Mouse (Mus musculus) urinary bladder, adult 18-20 months (tissue): Measurements from ENCODE around the gene Tat.

ENCODE experiments used
- DNase-seq, 2 experiments: peaks; one replicate each; pipeline ENCODE4 v3.0.0; 2022; ENCODE audit warnings: low spot score in 2 of 2, mixed read lengths in 2 of 2

The Tat gene

DNA sequence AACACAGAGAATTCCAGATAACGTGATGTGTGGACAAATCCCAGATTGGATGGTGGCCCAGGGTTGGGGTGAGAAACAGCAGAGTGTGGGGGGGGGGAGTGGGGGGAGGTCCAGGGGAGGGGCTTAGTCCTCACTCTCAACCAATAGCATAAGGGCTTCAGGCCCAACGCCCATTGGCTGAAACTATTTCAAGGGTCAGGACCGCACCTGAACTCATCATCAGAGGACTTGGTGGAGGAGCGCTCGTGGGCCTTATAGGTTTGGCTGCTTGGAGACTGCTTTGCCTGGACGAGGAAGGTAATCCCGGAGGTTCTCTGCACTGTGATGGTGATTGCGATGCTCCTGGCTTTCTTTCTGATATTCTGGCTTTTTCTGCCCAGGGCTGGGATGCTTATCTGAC lies at the start of gene Tat:
Gene Tat (plus strand): TSS at position 214 of the 400 bp plus-strand sequence.
- no peak for DNase-seq

DNA sequence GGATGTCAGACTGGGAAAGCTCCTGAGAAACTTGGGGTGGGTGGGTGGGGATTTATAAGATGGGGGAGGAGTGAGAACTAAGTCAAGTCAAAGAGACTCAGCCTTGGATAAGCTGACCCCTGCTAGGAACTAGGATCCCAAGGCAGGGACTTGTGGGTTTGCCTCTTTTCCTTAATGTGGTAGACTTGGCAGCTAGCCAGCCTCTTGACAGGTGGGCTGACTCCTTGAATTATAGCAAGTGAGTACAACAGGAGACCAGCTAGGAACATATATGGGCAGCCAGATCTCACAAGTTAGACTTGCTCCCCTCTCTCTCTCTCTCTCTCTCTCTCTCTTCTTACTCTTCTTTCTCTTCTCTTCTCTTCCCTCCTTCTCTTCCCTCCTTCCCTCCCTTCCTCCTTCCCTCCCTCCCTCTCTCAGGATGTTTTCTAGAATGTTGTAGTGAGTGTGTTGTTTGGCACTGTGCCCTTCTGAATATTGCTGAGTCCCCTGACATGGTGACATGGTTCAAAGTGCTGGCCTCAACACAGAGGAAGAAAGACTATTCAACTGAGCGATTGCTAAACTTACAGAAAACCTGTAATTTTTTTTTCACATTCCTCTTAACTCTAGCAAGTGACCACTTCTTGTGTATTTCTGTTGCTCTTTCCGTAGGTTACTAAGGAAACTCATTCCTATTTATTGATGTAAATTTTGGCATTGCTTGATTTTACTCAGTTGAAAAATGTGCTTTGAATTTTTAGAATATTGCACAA lies 48.5 kb upstream of the Tat start:
- no peak for DNase-seq

DNA sequence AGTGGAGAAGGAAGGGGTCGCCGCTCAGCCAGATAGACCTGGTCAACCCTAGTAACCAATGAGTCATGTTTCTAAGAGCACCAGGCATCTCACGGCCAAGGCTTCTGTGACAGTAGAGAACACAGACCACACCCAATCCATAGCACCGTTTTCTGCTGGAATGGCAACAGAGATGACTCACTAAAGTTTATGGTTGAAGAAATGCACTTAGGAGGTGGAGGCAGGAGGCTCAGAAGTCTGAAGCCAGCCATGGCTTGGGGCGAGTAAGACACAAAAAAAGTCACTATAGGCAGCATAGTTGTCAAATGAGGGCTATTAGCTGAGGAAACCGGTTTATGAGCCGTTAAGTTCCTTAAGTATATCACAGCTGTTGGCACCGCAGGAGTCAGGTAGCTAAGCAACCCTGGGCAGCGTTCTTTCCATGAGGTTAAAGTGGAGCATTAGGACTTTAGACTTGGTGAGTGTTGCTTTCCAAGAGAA lies 45.0 kb upstream of the Tat start:
- no peak for DNase-seq

DNA sequence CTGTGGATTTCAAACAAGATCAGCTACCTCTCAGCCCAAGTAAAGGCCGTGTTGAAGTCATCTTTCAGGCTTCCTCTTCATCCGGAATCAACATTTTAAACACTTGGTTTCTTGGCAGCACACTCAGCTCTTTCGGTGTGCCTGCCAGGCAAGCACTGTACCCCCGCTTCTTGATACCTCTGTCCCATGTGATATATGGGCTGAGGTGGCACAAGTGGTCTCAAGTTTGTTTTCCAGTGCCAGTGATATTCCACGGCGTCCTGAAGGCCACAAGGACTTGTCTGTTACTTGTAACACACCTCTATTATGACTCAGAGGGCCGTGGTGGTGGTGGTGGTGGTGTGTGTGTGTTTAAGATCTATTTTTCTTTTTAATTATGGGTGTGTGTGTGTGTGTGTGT lies 44.5 kb upstream of the Tat start:
- DNase-seq, result no peak

DNA sequence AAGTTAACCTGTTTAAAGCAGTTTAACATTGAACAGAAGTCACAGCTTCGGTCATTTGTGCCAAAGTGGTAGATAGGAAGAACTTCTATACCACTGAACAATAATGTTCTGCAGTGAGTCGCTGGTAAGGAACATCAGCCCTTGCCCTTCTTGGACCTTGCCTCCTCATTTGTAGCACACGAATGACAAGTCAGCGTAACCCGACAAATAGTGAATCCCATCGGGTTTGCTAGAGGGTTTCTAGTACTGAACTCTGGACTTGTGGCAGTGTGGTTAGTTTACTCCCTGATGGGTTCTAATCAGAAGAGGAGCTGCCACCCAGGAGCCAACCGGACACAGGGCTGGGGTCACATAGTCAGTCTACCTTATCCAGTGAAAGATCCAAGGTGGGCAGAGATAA lies 44.0 kb upstream of the Tat start:
- DNase-seq, result no peak

DNA sequence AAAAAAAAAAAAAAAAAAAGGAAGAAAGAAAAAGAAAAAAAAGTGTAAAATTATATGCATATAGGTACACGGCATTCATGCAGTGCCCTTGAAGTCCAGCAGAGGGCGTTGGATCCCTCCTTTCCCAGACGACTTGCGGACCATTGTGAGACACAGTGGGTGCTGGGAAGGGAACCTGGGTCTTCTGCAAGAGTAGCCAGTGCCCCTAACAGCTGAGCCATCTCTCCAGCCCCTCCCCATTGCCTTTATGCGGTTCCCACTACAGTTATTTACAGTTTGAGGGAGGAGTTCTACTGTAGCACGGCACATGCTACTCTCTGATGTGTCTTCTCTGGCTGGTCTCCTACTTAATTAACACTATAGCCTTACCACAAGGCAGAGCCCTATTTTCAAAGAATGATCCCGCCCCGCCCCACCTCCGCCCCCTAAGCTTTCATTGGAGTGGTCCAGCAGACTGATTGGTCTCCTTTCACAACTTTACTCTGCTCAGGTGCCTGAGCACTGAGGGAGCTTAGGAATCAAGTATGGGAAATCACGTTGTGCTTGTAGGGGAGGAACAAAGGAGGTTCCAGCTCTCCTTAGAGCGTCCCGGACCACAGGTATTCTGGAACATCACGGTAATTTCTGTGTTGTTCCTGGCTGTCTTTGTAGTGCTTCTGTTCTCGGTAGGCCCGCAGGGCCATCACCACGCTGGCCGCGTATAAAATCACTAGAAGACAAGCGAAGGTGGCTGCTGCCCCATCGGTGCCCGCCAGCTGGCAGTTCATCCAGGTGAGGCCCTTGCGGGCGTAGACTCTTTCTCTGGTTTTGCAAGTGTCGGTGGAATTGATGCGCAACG lies 42.6 kb upstream of the Tat start:
- DNase-seq, result no peak

DNA sequence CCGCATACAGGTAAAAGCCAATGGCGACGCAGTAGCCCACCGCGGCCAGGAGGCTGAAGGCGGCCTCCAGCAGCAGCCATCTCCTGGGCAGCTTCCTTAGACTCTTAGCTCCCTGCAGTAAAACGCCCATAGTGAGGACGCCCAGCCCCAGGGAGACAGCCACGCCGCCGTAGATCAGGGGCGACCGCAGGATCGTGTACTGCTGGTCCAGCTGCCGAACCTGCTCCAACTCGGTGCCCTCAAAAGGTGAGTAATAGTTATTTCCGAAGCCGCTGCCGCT lies 42.0 kb upstream of the Tat start:
- no peak for DNase-seq

DNA sequence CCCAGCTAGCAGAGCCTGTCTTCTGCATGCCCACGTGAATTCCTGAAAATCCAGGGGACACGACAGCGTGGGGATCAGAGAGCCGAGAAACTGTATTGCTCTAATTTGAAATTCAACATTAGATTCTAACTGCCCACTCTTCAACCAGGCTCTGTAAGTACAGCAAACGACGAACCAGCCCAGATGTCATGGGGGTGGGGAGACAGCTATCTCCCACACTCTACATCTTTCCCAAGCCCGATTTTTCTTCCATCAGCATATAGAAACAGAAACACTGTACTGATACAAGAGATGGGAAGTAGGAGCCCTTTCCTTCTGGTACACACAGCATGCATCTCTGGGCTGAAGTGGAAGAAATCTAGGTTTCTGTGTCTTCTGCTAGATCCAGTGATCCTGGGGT lies 38.1 kb upstream of the Tat start:
- DNase-seq, result no peak

DNA sequence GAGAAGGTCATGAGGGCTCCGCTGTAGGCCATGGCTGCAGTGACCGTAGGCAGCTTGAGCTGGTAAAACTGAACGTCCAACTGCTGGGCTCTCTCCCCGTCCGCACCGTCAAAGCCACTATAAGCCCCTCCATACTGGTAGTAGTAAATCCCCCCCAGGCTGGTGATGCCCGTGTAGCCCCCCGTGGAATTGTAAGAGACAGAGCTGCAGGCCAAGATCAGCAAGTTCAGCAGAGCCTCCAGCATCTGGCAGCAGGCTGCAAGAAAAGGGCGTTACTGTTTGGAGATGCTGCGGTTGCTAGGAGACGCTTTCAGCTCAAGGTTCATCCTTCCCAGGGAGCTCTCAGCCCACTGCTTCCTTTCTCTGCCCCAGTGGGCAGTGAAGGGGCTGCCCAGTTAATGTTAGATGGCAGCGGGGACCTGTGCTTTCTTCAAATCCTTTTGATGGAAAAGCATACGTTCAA lies 35.7 kb upstream of the Tat start:
- DNase-seq, result no peak

DNA sequence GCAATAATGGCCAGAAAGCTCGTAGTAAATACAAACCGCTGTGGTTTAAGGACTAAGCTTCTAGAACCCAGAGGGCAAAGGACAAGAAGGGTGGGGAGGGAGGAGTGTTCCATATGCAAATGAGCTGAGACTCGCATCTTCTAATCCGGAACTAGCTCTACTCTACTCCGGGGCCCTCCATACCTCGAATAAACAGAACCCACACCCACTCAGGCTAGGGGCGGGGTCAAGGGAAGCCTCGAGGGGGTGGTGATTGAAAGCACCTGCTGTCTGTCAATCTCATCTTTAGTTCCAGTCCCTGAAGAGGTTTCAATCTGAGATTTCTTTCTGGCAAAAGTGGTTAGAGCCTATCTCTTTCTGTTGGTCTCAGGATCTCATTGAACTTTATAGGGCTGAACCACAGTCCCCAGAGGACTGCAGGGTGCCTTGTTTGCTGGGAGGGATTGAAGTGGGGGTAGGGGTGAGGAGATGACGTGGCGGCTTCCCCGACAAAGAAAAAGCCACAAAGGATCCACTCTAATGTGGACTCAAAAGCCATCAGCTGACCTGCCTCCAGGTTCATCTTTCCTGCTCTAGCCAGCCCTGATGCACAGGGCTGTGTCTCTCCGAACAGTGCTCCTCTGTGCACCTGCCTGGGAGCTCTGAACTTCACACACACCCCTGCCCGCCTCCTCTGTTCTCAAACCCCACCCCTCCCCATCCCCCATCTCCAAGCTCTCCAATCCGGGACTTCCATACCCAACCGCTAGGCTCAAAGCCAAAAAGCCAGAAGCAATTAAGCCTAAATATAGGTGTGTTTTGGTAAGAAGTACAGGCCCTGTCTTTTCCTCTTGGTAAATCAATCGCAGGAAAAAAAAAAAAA lies 32.8 kb upstream of the Tat start:
- DNase-seq, result no peak

DNA sequence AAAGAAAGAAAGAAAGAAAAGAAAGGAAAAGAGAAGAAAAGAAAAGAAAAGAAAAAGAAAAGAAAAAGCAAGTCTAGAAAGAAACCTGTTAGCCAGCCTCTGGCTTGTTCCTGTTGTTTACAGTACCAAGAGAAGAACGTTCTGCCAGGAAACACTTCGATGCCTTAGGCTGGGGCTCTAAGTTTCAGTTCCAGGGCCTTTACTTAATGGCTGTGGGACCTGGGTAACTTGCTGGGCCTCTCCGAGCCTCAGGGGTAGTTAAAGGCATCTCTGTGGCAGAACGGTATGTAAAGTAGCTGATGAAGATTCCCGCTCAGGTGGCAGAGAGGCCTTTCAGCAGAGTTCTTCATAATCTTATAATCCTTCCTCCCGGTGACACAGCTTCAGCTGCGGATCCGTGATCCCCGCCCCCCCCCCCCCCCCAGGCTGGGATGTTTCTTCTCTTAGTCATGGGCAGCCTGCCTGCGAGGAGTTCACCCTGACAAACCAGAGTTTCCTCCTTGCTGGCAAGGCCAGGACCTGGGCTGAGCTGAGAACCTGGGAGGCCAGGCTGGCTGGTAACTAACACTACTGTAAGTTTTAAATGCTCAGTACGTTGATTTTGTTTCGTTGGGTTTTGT lies 32.1 kb upstream of the Tat start:
- peak; percentile 37 to 62 for DNase-seq

DNA sequence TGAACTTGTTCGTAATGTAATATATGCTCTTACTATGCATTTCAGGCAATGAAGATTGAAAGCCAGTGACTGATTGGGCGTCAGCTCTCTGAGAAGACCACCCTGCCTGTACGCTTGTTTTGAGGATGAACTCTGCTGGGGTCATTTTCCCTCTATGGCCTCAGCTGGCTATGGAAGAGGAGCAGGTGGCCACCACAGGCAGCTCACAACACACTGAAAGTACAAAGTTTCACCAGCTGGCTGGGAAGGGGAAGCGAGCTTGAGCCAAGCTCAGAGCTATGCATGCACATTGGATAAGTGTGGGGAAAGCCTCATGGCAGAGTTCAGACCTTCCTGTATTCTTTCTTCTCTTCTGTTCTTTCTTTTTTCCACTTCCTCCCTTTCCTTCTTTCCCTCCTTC lies 31.1 kb upstream of the Tat start:
- DNase-seq, result no peak

DNA sequence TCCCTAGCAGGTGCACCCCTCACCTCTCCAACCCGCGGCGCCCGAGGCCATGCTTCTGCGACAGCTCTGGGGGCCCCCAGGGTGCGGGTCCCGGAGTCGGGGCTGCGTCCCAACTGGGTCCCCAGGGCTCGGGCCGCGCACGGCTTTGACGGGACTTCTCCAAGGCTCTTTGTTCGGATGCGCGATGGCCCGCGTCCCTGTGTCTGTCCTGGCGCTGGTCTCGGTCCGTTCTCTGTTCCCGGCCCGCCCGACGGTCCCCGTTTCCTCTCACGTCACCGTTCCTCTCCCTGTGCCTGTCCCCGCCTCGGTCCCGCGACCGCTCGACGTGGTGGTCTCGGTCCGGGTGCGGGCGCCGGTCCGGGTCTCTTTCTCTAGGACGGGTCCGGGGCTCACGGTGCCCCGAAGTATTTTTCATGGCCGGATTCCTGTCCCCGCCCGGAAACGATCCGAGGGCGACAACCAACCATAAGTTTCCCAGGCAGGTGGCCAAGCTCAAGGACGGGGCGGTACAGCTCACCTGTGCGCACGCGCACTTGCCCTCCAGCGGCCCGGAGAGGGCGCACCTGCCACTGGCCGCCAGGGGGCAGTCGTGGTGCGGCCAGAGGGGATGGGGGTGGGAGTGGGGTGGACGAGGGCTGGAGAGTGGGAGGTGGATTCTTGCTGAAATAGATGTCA lies 28.4 kb upstream of the Tat start, which contains the start of gene Marveld3:
Gene Marveld3 (minus strand): TSS at position 511 of the 675 bp plus-strand sequence.
- peak; percentile 66 to 71 for DNase-seq

DNA sequence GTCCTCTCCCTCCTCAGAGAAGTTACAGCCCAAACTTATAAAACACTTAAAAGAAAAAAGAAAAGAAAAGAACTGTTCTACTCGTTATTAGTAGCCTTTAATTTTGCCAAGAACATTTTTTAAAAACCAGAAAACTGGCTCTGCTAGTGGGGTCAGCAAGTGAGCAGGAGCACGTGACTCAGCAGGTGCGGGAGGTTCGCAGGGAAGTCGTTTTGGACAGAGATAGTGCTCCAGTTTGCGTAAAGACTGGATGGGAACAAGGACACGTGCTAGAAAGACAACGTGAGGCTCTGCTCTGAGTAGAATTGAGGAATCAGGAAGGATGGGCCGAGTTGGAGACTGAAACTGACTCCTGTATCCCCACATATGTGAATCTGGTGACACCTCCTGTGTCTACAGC lies 27.3 kb upstream of the Tat start:
- DNase-seq, result no peak

DNA sequence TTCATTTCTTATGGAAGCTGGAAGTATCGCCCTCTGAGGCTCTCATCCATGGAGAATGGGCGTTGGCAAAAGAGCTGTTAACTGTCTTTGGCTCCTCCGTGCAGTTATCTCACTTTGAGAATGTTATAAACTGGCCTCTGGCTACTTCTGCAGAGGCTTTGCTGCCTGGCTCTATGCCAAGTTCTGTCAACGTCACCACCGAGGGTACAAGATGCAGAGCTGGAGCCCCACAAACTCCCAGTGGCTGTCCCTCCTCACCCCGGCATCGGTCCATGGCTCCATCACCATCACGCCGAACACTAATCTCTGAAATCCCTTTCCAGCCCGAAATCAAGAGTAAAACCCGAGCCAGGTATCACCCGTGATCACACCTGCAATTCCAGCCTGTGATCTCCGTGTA lies 26.8 kb upstream of the Tat start:
- no peak for DNase-seq

DNA sequence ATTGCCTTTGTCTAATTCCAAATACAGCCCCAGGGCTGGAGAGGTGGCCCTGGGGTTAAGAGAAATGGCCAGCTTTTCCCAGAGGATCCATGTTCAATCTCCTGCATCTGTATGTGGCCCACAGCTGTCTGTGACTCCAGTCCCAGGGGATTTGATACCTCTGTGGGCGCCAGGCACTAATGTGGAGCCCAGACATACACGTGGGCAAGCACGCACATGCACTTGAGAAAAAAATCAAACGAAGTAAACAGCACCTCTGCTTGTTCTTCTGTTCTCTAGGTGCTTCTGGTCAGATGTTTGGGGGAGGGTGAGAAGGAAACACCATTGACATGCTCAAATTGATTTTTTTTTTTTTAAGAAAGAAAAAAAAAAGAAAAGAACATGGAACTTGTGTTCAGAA lies 26.1 kb upstream of the Tat start:
- no peak for DNase-seq

DNA sequence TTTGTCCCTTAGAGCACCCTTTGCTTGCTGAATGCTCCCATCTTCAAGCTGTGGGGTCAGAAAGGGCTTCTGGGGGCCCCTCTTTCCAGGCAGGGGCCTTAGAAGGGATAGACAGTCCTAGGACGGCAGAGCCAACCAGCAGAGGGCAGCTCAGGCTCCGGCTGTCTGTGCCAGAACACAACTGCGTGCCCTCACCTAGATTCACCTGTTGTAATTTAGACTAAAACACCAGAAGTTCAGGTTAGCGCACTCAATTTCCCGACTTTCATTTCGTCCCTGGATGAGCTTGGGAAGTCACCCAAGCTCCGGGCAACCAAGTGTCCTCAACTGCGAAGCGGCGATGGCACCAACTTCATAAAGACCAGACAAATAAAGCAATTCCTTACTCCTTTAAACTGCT lies 21.4 kb upstream of the Tat start:
- DNase-seq, result no peak

DNA sequence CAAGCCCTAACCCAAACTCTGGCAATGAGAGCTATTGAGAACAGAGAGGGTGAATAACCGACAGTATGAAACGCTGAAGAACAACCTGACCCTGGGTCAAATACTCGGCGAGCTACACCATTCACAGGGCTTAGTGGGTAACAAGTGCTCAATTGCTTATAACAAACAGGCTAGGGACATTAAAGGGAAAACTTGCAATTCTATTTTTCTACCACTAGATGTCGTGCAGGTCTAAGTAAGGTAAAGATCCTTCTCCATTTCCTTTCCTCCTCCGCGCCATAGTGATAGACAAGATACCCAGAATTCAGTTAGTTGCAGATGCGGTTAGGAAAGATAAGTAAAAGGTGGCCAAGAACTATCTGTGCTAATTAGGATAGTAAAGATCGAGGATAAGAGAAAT lies 19.9 kb upstream of the Tat start:
- no peak for DNase-seq

DNA sequence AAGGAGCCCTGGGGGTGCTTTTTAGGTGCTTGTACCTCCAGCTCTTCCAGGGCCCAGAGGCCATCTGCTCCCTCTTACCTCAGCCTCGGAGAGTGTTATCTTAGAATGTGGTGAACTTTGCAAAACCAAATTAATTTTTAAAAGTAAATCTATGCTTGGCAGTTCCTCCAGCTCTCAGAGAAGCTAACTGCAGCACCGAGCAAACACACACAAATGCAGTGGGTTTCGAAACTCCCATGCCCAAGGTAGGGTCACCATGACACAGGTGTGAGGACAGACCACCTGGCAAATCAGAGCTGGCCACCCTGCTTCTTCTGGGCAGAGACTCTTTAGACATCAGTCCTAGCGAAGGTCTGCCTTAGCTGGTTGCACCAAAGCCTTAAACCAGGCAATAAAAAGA lies 17.3 kb upstream of the Tat start:
- DNase-seq, result no peak

DNA sequence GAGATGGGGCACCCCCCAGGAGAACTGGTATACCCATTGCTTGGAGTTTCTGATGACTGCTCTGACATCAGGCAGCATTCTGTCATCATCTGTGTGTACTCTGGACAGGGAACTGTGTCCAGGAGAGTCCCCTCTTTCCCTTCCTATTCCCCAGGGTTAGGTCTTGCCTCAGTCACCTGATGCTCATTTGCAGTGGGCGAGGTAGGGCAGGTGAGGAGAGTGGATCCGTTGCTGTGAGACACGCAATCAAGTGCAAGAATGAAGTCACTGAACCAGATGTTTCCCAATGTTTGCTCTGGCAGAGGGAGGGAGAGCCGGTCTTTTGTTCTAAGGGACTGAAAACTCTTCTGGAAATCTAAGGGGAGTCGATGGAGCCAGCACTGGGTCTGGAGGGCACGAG lies 10.9 kb upstream of the Tat start:
- no peak for DNase-seq

DNA sequence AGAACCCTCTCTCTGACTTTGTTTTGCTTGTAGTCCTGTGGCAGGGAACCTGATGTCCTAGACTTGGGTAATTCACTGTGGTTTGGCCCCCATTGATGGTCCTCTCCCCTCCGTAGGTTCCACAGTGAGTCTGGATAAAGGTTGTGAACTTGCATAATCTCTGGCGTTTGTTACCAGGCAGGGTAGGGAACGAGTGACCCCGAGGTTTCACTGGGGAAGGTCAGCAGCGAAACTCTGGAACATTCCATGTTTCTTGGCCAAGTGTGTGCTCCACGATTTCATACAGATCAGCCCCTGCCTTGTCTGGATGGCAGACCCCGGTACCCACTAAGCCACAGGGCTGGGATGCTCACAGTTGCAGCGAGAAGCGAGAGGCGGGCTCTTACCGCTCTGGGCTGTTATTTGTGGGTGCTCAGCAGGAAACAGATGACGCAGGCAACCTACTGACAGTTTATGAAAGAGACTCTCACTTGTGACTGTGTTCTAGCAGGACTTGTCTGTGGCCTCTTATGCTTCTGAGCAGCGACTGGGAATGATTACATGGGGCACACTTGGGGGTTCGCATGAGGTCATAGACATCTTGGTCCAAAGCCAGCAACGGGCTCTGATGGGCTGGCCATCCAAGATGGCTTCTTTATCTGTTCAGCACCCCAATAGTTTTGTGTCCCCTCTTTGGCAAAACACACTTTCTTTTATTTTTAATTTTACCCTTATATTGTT lies 7.7 kb upstream of the Tat start:
- DNase-seq, result no peak
